Mouse (Mus musculus): ENCODE results near the gene Vgll4. TPM values are rescaled to one million over a fixed set of nuclear protein-coding genes. Genes with fewer than 3 reads are reported as not detected.
A peak's percentile ranks its signal among the peaks of the same experiment; 100 is the strongest.

The Vgll4 gene
- polyA plus RNA-seq, 1 experiment, result 44.8 TPM

GRCm38 (mm10) chr6:114886504-114887361, 83.1 kb downstream of the Vgll4 start:
- Histone ChIP-seq H3K4me1 (ENCODE audit: control insufficient read depth, insufficient read depth, low read length) (peaks cover 27% of the 10 kb centered on the region), H3K27ac (ENCODE audit: insufficient read depth, low read length) (no peak overlapping the region), H3K4me3 (ENCODE audit: insufficient read depth, low read length) (no peak overlapping the region)
- TF ChIP-seq CTCF (IDR thresholded peaks at IDR 0.05; ENCODE audit: extremely low read depth, insufficient read depth, low read length) (no peak), POLR2A (IDR thresholded peaks at IDR 0.05; ENCODE audit: extremely low read depth, insufficient read depth, low read length) (no peak)

GRCm38 (mm10) chr6:114886012-114886411, 83.8 kb downstream of the Vgll4 start:
- TF ChIP-seq POLR2A (IDR thresholded peaks at IDR 0.05; ENCODE audit: extremely low read depth, insufficient read depth, low read length), result no peak
- no peak for TF ChIP-seq CTCF (IDR thresholded peaks at IDR 0.05; ENCODE audit: extremely low read depth, insufficient read depth, low read length)
- Histone ChIP-seq H3K27ac (ENCODE audit: insufficient read depth, low read length) (no peak overlapping the region), H3K4me1 (ENCODE audit: control insufficient read depth, insufficient read depth, low read length) (peaks cover 23% of the 10 kb centered on the region; the same call in 1 of the 2 replicates), H3K4me3 (ENCODE audit: insufficient read depth, low read length) (no peak overlapping the region)

GRCm38 (mm10) chr6:114885129-114885528, 84.7 kb downstream of the Vgll4 start:
- TF ChIP-seq POLR2A (IDR thresholded peaks at IDR 0.05; ENCODE audit: extremely low read depth, insufficient read depth, low read length) (no peak), CTCF (IDR thresholded peaks at IDR 0.05; ENCODE audit: extremely low read depth, insufficient read depth, low read length) (no peak)
- peaks cover 26% of the 10 kb centered on the region; the same call in 1 of the 2 replicates for H3K4me1 ChIP-seq (ENCODE audit: control insufficient read depth, insufficient read depth, low read length)
- no peak overlapping the region for H3K27ac ChIP-seq (ENCODE audit: insufficient read depth, low read length)
- H3K4me3 ChIP-seq (ENCODE audit: insufficient read depth, low read length), result no peak overlapping the region

GRCm38 (mm10) chr6:114883261-114883740, 86.5 kb downstream of the Vgll4 start:
- peaks cover 23% of the 10 kb centered on the region; the same call in 1 of the 2 replicates for H3K4me1 ChIP-seq (ENCODE audit: control insufficient read depth, insufficient read depth, low read length)
- H3K27ac ChIP-seq (ENCODE audit: insufficient read depth, low read length), result peak overlapping the region; percentile 79
- TF ChIP-seq POLR2A (IDR thresholded peaks at IDR 0.05; ENCODE audit: extremely low read depth, insufficient read depth, low read length) (no peak), CTCF (IDR thresholded peaks at IDR 0.05; ENCODE audit: extremely low read depth, insufficient read depth, low read length) (no peak)
- no peak overlapping the region for H3K4me3 ChIP-seq (ENCODE audit: insufficient read depth, low read length)

GRCm38 (mm10) chr6:114882675-114883074, 87.1 kb downstream of the Vgll4 start:
- Histone ChIP-seq H3K4me1 (ENCODE audit: control insufficient read depth, insufficient read depth, low read length) (peaks cover 21% of the 10 kb centered on the region; the same call in 1 of the 2 replicates), H3K27ac (ENCODE audit: insufficient read depth, low read length) (peak overlapping the region; percentile 79), H3K4me3 (ENCODE audit: insufficient read depth, low read length) (no peak overlapping the region)
- TF ChIP-seq CTCF (IDR thresholded peaks at IDR 0.05; ENCODE audit: extremely low read depth, insufficient read depth, low read length), result no peak
- no peak for TF ChIP-seq POLR2A (IDR thresholded peaks at IDR 0.05; ENCODE audit: extremely low read depth, insufficient read depth, low read length)

- TF ChIP-seq CTCF (IDR thresholded peaks at IDR 0.05; ENCODE audit: extremely low read depth, insufficient read depth, low read length), result no peak
- TF ChIP-seq POLR2A (IDR thresholded peaks at IDR 0.05; ENCODE audit: extremely low read depth, insufficient read depth, low read length), result no peak
- Histone ChIP-seq H3K27ac (ENCODE audit: insufficient read depth, low read length) (peak overlapping the region; percentile 79), H3K4me1 (ENCODE audit: control insufficient read depth, insufficient read depth, low read length) (peaks cover 21% of the 10 kb centered on the region; the same call in 1 of the 2 replicates), H3K4me3 (ENCODE audit: insufficient read depth, low read length) (no peak overlapping the region)
Observed at GRCm38 (mm10) chr6:114882212-114882611, 87.6 kb downstream of the Vgll4 start.

- Histone ChIP-seq H3K27ac (ENCODE audit: insufficient read depth, low read length) (peak overlapping the region; percentile 24; the same call in 1 of the 2 replicates), H3K4me1 (ENCODE audit: control insufficient read depth, insufficient read depth, low read length) (peaks cover 24% of the 10 kb centered on the region; the same call in 1 of the 2 replicates), H3K4me3 (ENCODE audit: insufficient read depth, low read length) (no peak overlapping the region)
- TF ChIP-seq POLR2A (IDR thresholded peaks at IDR 0.05; ENCODE audit: extremely low read depth, insufficient read depth, low read length) (no peak), CTCF (IDR thresholded peaks at IDR 0.05; ENCODE audit: extremely low read depth, insufficient read depth, low read length) (no peak)
Observed at GRCm38 (mm10) chr6:114880798-114881197, 89.0 kb downstream of the Vgll4 start.

- H3K4me3 ChIP-seq (ENCODE audit: insufficient read depth, low read length), result no peak overlapping the region
- peaks cover 31% of the 10 kb centered on the region for H3K4me1 ChIP-seq (ENCODE audit: control insufficient read depth, insufficient read depth, low read length)
- H3K27ac ChIP-seq (ENCODE audit: insufficient read depth, low read length), result no peak overlapping the region
- TF ChIP-seq POLR2A (IDR thresholded peaks at IDR 0.05; ENCODE audit: extremely low read depth, insufficient read depth, low read length), result no peak
- TF ChIP-seq CTCF (IDR thresholded peaks at IDR 0.05; ENCODE audit: extremely low read depth, insufficient read depth, low read length), result no peak
Observed at GRCm38 (mm10) chr6:114878841-114879520, 90.8 kb downstream of the Vgll4 start.

GRCm38 (mm10) chr6:114876546-114876945, 93.2 kb downstream of the Vgll4 start:
- Histone ChIP-seq H3K4me3 (ENCODE audit: insufficient read depth, low read length) (no peak overlapping the region), H3K27ac (ENCODE audit: insufficient read depth, low read length) (peak overlapping the region; percentile 26; the same call in 1 of the 2 replicates), H3K4me1 (ENCODE audit: control insufficient read depth, insufficient read depth, low read length) (peaks cover 25% of the 10 kb centered on the region)
- TF ChIP-seq POLR2A (IDR thresholded peaks at IDR 0.05; ENCODE audit: extremely low read depth, insufficient read depth, low read length), result no peak
- no peak for TF ChIP-seq CTCF (IDR thresholded peaks at IDR 0.05; ENCODE audit: extremely low read depth, insufficient read depth, low read length)

Measured in cortical plate, adult 2 months (tissue).